Comparison of ENCODE assay signal across 36 mouse cellular contexts in genomic region chr17:33891357-33891756, GRCm38 (mm10). TPM values are rescaled to one million over a fixed set of nuclear protein-coding genes. Genes with fewer than 3 reads are reported as not detected.
"Had no signal": no experiment of that assay in that cellular context is flagged by ENCODE, and none has a peak within 500 bp of the region (broad histone marks: within the 10 kb centered on the region; RNA-seq: fewer than 3 reads in every experiment).

No protein-coding gene starts in this region.

- H3K4me3 ChIP-seq: heart, adult 2 months had no signal

- H3K9me3 ChIP-seq: heart, embryonic 13.5 days; heart, embryonic 15.5 days; hindbrain, embryonic 10.5 days; hindbrain, embryonic 12.5 days; limb, embryonic 13.5 days; limb, embryonic 15.5 days had no signal

- H3K27ac ChIP-seq: heart, adult 2 months; heart, embryonic 13.5 days; heart, embryonic 15.5 days; hindbrain, embryonic 12.5 days; hindbrain, embryonic 14.5 days; limb, embryonic 13.5 days; limb, embryonic 15.5 days had no signal

- H3K27me3 ChIP-seq: heart, embryonic 13.5 days; heart, embryonic 15.5 days; hindbrain, embryonic 12.5 days; limb, embryonic 13.5 days; limb, embryonic 15.5 days had no signal

- H3K36me3 ChIP-seq: heart, embryonic 15.5 days; limb, embryonic 15.5 days had no signal

- H3K9ac ChIP-seq: heart, embryonic 15.5 days; hindbrain, embryonic 12.5 days; hindbrain, embryonic 14.5 days; limb, embryonic 13.5 days; limb, embryonic 15.5 days had no signal

RNA-seq across cellular contexts. Expression of gene Platr17, which starts 13.6 kb away (rescaled TPM):
- total RNA-seq: gastrocnemius, adult 2 months; gastrocnemius, postnatal 10 days; gastrocnemius, postnatal 25 days; gastrocnemius, postnatal 4 days; heart, adult 2 months; heart, postnatal 25 days; heart, postnatal 4 days; layer of hippocampus, postnatal 36 days; left cerebral cortex, postnatal 4 days had no signal
- polyA plus RNA-seq: heart, adult 2 months; heart, embryonic 11.5 days; heart, embryonic 15.5 days; heart, postnatal 0 days; hindbrain, embryonic 12.5 days; intestine, embryonic 16.5 days; kidney, adult 2 months; kidney, embryonic 14.5 days had no signal

RNA-seq across cellular contexts. Expression of gene Gm7029, which starts 17.7 kb away (rescaled TPM):
- total RNA-seq: gastrocnemius, adult 2 months; gastrocnemius, postnatal 10 days; gastrocnemius, postnatal 25 days; gastrocnemius, postnatal 4 days; granulocyte monocyte progenitor cell, adult 5-6 weeks; heart, adult 2 months; heart, postnatal 25 days; heart, postnatal 4 days; layer of hippocampus, adult 18-20 months; layer of hippocampus, adult 8-10 months; layer of hippocampus, postnatal 14 days; layer of hippocampus, postnatal 36 days; left cerebral cortex, adult 18-20 months; left cerebral cortex, adult 8-10 months; left cerebral cortex, postnatal 10 days; left cerebral cortex, postnatal 25 days; left cerebral cortex, postnatal 4 days had no signal
- polyA plus RNA-seq: frontal cortex, adult 2 months; heart, adult 2 months; heart, embryonic 11.5 days; heart, embryonic 13.5 days; heart, embryonic 15.5 days; heart, postnatal 0 days; hindbrain, embryonic 10.5 days; hindbrain, embryonic 12.5 days; hindbrain, embryonic 14.5 days; hindbrain, embryonic 16.5 days; intestine, embryonic 14.5 days; intestine, embryonic 16.5 days; kidney, adult 2 months; kidney, embryonic 14.5 days; kidney, embryonic 16.5 days; large intestine, adult 2 months; limb, embryonic 11.5 days; limb, embryonic 13.5 days; limb, embryonic 15.5 days; liver, embryonic 14.5 days had no signal
